Mouse (Mus musculus): ENCODE data around the gene Csnk1d. TPM values are rescaled to one million over a fixed set of nuclear protein-coding genes. Genes with fewer than 3 reads are reported as not detected.
A peak's percentile ranks its signal among the peaks of the same experiment; 100 is the strongest.

Csnk1d gene
- total and polyA plus RNA-seq, 3 experiments: 77.8 to 136 (median 96.8) TPM

- H3K4me1 ChIP-seq (ENCODE audit: control insufficient read depth in 1 of 2, insufficient read depth in 2 of 2): peaks cover 0 to 42% of the 10 kb centered on the region in 2 experiments; a peak in 3 of 4 replicates
- no peak for DNase-seq (ENCODE audit: extremely low read depth)
- peak within 1 kb of the TSS in 1 of 3 experiments; percentile 27 for H3K4me3 ChIP-seq (replicated peaks in 1 of 3; ENCODE audit: low read depth in 2 of 3, low read length in 2 of 3, poor library complexity in 1 of 3)
- dilution Hi-C loops (cut with MboI; ENCODE audit: extremely low pct_ligation_motif_present, extremely low pct_unique_long_range_greater_than_20kb, low sequenced_read_pairs): no loop called here
- no peaks in the 10 kb centered on the region for H3K79me2 ChIP-seq (replicated peaks; ENCODE audit: control insufficient read depth, extremely low read depth, insufficient read depth, poor library complexity, severe bottlenecking)
- no peak within 1 kb of the TSS for H3K9ac ChIP-seq (ENCODE audit: insufficient read depth, low read depth)
- in situ Hi-C loops (cut with MboI; ENCODE audit: low pct_ligation_motif_present, low pct_unique_long_range_greater_than_20kb, low sequenced_read_pairs): loop anchor here (5.0 kb wide), 1 partner anchor 122 kb away; no protein-coding TSS in a partner anchor
- no peak within 1 kb of the TSS for H3K4me2 ChIP-seq (ENCODE audit: insufficient read depth, low read depth, poor library complexity, severe bottlenecking)
- no peaks in the 10 kb centered on the region for H3K9me3 ChIP-seq (replicated peaks; ENCODE audit: low read length)
- H3K36me3 ChIP-seq (replicated peaks in 1 of 2; ENCODE audit: control insufficient read depth in 1 of 2, insufficient read depth in 1 of 2, low read length in 1 of 2): no peaks in the 10 kb centered on the region
- peaks cover 4% of the 10 kb centered on the region for H3K27me3 ChIP-seq (replicated peaks)
- TF ChIP-seq RAD21 (IDR thresholded peaks at IDR 0.05; ENCODE audit: low read depth, low read length): no peak
- TF ChIP-seq EP300 (IDR thresholded peaks at IDR 0.05; ENCODE audit: low read length): no peak
- TF ChIP-seq PAX5 (IDR thresholded peaks at IDR 0.05; ENCODE audit: low read length): no peak
- TF ChIP-seq GABPA (IDR thresholded peaks at IDR 0.05; ENCODE audit: insufficient replicate concordance, low read depth, low read length): no peak
- no peak for TF ChIP-seq JUN (IDR thresholded peaks at IDR 0.05; ENCODE audit: insufficient read depth, low read depth, low read length)
- no peak for TF ChIP-seq MAZ (IDR thresholded peaks at IDR 0.05; ENCODE audit: low read depth, low read length)
- TF ChIP-seq ZMIZ1 (IDR thresholded peaks at IDR 0.05; ENCODE audit: low read depth, low read length): no peak
- no peak for TF ChIP-seq ZKSCAN1 (IDR thresholded peaks at IDR 0.05; ENCODE audit: borderline replicate concordance, low read depth, low read length)
- TF ChIP-seq POLR2AphosphoS2 (IDR thresholded peaks at IDR 0.05; ENCODE audit: low read depth, low read length): no peak
- no peak for TF ChIP-seq ZNF384 (IDR thresholded peaks at IDR 0.05; ENCODE audit: low read depth, low read length)
- TF ChIP-seq NELFE (IDR thresholded peaks at IDR 0.05; ENCODE audit: low read depth, low read length): no peak
- TF ChIP-seq ZC3H11A (IDR thresholded peaks at IDR 0.05; ENCODE audit: low read depth, low read length): no peak
- H3K27ac ChIP-seq (ENCODE audit: insufficient read depth, low read depth): no peak within 1 kb of the TSS
Observed at GRCm38 (mm10) chr11:121039302-121039701, 48.2 kb upstream of the Csnk1d start, which contains the start of gene Cd7. Gene Cd7, minus strand, starts transcription at chr11:121039418.

DNA sequence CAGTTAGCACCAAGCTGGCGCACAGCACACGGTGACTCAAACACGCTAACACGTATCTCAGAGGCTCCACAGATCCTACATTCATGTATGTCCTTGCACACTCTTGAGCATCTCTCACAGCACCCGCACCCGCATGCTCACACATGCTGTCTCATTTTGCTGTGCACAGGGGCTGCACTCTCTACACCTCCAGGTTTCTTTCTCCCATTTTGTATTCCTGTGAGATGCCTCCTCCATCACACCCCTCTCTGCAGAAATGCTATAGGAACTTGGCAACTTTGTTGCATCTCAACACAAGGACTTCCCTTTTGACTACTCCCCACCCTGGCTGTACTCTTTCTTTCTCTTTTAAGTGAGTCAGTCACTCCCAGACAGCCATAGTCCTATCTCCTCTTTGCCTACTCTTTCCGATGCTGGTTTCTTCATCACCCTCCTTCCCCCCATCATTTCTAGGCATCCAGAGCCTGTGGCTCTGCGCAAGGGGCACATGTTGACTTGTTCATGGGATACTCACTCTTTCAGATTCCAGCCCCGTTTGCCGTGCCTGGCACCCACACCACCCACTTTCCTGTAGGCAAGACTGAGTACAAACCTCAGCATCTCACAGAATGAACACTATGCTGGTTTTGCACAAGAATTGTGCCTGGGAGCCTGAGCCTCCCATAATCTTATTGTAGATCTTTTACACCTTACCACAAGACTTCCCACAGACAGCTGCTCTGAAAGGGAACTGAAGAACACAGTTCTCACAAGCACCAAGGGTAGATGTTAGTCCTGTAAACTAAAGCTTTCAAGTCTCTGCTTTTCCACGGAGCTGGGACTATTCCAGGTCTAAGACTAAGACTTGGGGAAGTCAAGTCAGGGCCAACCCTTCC lies 47.5 kb upstream of the Csnk1d start:
- in situ Hi-C loops (cut with MboI; ENCODE audit: low pct_ligation_motif_present, low pct_unique_long_range_greater_than_20kb, low sequenced_read_pairs): loop anchor here (5.0 kb wide), 1 partner anchor 121 kb away; no protein-coding TSS in a partner anchor
- Histone ChIP-seq H3K36me3 (replicated peaks in 1 of 2; ENCODE audit: control insufficient read depth in 1 of 2, insufficient read depth in 1 of 2, low read length in 1 of 2) (no peaks in the 10 kb centered on the region), H3K9ac (ENCODE audit: insufficient read depth, low read depth) (no peak overlapping the region), H3K9me3 (replicated peaks; ENCODE audit: low read length) (no peaks in the 10 kb centered on the region), H3K27me3 (replicated peaks) (no peaks in the 10 kb centered on the region), H3K4me2 (ENCODE audit: insufficient read depth, low read depth, poor library complexity, severe bottlenecking) (no peak overlapping the region), H3K27ac (ENCODE audit: insufficient read depth, low read depth) (no peak overlapping the region), H3K79me2 (replicated peaks; ENCODE audit: control insufficient read depth, extremely low read depth, insufficient read depth, poor library complexity, severe bottlenecking) (no peaks in the 10 kb centered on the region), H3K4me1 (ENCODE audit: control insufficient read depth in 1 of 2, insufficient read depth in 2 of 2) (peaks cover under 1 to 49% of the 10 kb centered on the region in 2 experiments), H3K4me3 (replicated peaks in 1 of 3; ENCODE audit: low read depth in 2 of 3, low read length in 2 of 3, poor library complexity in 1 of 3) (peak overlapping the region in 1 of 3 experiments; percentile 27)
- no peak for DNase-seq (ENCODE audit: extremely low read depth)
- TF ChIP-seq RCOR1 (conservative IDR thresholded peaks at IDR 0.05; ENCODE audit: low read depth, low read length): no peak
- TF ChIP-seq IRF4 (IDR thresholded peaks at IDR 0.05; ENCODE audit: low read depth, low read length): no peak
- no peak for TF ChIP-seq POLR2A (IDR thresholded peaks at IDR 0.05; ENCODE audit: low read depth, low read length)
- TF ChIP-seq GABPA (IDR thresholded peaks at IDR 0.05; ENCODE audit: insufficient replicate concordance, low read depth, low read length): no peak
- no peak for TF ChIP-seq MAZ (IDR thresholded peaks at IDR 0.05; ENCODE audit: low read depth, low read length)
- TF ChIP-seq USF1 (IDR thresholded peaks at IDR 0.05; ENCODE audit: low read depth, low read length): no peak
- no peak for TF ChIP-seq ELF1 (IDR thresholded peaks at IDR 0.05; ENCODE audit: low read depth, low read length)
- TF ChIP-seq ZKSCAN1 (IDR thresholded peaks at IDR 0.05; ENCODE audit: borderline replicate concordance, low read depth, low read length): no peak
- TF ChIP-seq PAX5 (IDR thresholded peaks at IDR 0.05; ENCODE audit: low read length): no peak
- TF ChIP-seq KAT2A (IDR thresholded peaks at IDR 0.05; ENCODE audit: insufficient replicate concordance, low read length): no peak
- no peak for TF ChIP-seq EP300 (IDR thresholded peaks at IDR 0.05; ENCODE audit: low read length)
- no peak for TF ChIP-seq JUN (IDR thresholded peaks at IDR 0.05; ENCODE audit: insufficient read depth, low read depth, low read length)
- no peak for TF ChIP-seq BHLHE40 (IDR thresholded peaks at IDR 0.05; ENCODE audit: low read depth, low read length)
- dilution Hi-C loops (cut with MboI; ENCODE audit: extremely low pct_ligation_motif_present, extremely low pct_unique_long_range_greater_than_20kb, low sequenced_read_pairs): no loop called here
